In the genomic region with DNA sequence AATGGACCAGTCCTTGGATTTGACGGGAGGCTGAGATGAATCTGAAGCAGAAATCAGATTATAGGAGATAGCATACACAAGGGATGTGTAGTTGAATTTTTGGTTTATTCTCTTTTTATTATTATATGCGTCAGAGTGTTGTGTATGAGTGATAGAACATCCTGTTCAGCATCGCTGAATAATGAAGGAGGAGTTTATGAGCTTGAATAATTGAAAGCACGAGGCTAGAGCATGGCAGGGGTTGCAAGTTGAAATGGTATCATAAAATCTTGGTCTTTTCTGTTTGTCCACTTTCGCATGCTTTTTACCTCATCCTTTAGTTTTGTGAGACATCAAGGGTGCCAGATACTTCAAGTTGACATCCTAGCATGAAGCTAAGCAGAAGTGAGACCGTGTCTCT, we compare ENCODE assay signal across 17 mouse cellular contexts.
"Had no signal": no experiment of that assay in that cellular context is flagged by ENCODE, and none has a peak within 500 bp of the region (broad histone marks: within the 10 kb centered on the region; RNA-seq: fewer than 3 reads in every experiment).

No protein-coding gene starts in this region.

- H3K4me2 ChIP-seq: lung, embryonic 14.5 days; midbrain, embryonic 12.5 days; neural tube, embryonic 13.5 days; neural tube, embryonic 15.5 days had no signal

- H3K36me3 ChIP-seq: midbrain, embryonic 10.5 days; midbrain, embryonic 12.5 days; neural tube, embryonic 13.5 days; neural tube, embryonic 15.5 days had no signal

- H3K27me3 ChIP-seq: midbrain, embryonic 12.5 days; neural tube, embryonic 13.5 days; neural tube, embryonic 15.5 days had no signal

- H3K9me3 ChIP-seq: midbrain, embryonic 10.5 days; midbrain, embryonic 12.5 days; neural tube, embryonic 13.5 days; neural tube, embryonic 15.5 days had no signal

- DNase-seq: lung, adult 18-20 months; lung, embryonic 14.5 days; lung, postnatal 10 days; lung, postnatal 4 days; midbrain, embryonic 14.5 days; retina, postnatal 1 day; right cerebral cortex, adult 18-20 months; right cerebral cortex, postnatal 14 days; thymus, adult 18-20 months; thymus, postnatal 14 days; thymus, postnatal 36 days had no signal

- H3K9ac ChIP-seq: lung, embryonic 14.5 days; midbrain, embryonic 12.5 days; neural tube, embryonic 13.5 days; neural tube, embryonic 15.5 days had no signal

- H3K4me1 ChIP-seq: midbrain, embryonic 10.5 days; midbrain, embryonic 12.5 days; neural tube, embryonic 13.5 days; neural tube, embryonic 15.5 days had no signal

- H3K27ac ChIP-seq: midbrain, embryonic 10.5 days; midbrain, embryonic 12.5 days; neural tube, embryonic 13.5 days; neural tube, embryonic 15.5 days had no signal

- ATAC-seq: midbrain, embryonic 16.5 days had no signal

- H3K4me3 ChIP-seq: midbrain, embryonic 10.5 days; midbrain, embryonic 12.5 days; myocyte; neural tube, embryonic 13.5 days; neural tube, embryonic 15.5 days had no signal
